Mouse (Mus musculus): ENCODE data around the gene Gm20837.
"Not testable (repeated sequence)": the region's sequence is repeated elsewhere in the genome, so short reads cannot be mapped to it uniquely, and the experiment has no call there.

Gm20837 gene

DNA sequence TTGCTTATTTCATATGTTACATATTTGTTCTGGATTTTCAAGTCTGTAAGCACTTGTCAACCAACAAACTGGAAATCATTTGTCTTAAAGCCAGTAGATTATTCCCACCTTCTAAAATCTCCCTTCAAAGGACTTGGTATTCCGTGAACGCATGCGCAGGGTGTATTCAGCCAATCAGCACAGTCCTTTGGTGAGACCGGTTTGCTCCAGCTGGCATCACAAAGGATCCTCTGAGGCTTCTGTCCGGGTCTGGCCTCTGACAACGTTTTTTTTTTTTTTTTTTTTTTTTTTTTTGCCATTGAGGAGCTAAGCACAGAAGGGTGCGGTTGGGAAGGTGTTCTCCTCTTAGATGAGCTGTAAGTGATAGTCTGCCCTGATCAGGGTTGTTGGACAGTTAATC is at the start of gene Gm20837:
TSS of gene Gm20837 (plus strand) at position 301 of the 400 bp plus-strand sequence.
- DNase-seq (ENCODE audit: low spot score in 2 of 2) = not testable (repeated sequence)

All from spleen, postnatal 4 days (tissue).